Mouse (Mus musculus) fat pad, adult 2 months (tissue): ENCODE measurements around the gene Rapgef5.
A peak's percentile ranks its signal among the peaks of the same experiment; 100 is the strongest.

Experiments
- DNase-seq: peaks from one replicate; pipeline ENCODE4 v3.0.0-alpha.2; 2011; ENCODE audit warnings: low read depth, low spot score; ENCODE audit errors: extremely low read depth

Gene Rapgef5

DNA sequence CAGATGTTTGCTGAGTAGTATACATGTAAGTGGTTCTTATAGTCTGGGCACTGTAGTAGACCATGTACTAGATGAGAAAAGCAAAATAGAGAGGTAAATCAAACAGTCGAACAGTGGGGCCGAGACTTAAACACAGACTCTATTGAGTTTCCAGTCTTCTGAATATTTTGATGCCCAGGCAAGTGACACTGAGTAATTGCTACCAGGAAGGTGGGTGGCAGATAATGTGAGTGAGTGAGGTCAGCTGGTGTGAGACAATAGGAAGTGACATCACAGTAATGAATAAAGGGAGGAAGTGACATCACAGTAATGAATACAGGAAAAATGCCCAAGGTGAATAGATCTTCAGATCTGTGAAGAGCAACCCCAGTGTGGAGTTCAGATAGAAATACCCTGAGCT lies at the start of gene Rapgef5:
Gene Rapgef5, plus strand, starts transcription at position 301 of the 400 bp plus-strand sequence.
- no peak for DNase-seq

DNA sequence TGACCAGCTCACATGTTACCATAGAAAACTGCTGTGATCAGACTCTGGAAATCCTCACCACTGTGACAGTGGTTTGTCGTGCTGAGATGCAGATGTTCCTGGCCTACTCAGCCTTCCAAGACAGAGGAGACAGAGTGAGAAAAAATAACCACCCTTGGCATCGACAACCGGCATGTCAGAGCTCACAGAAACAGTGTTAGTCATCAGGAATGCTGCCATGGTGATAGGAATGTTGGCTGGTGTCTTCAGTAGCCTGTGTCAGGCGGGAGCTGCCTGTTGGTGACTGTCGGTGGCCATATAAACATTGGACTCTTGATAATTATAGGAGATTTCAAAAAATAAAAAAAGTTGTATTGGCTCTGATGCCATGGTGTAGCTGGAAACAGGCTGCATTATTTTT lies 48.0 kb upstream of the Rapgef5 start:
- DNase-seq, result no peak

DNA sequence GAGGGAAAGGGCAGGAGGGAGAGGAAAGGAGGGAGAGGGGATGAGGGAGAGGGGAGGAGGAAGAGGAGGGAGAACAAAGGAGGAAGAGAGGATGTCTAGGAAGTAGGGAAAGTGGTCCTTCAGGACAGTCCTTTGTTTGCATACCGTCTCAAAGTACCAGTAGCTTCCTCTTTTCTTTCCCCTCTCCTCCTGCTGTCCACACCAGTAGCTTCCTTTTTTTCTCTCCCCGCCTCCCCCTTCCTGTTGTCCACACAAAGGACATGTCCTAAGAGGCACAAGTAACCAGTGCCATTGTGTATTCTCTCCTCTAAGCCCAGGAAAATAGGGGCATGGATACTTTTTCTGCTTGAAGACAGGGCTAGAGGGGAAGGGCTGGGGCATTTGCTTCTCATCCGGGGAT lies 37.3 kb upstream of the Rapgef5 start:
- no peak for DNase-seq

DNA sequence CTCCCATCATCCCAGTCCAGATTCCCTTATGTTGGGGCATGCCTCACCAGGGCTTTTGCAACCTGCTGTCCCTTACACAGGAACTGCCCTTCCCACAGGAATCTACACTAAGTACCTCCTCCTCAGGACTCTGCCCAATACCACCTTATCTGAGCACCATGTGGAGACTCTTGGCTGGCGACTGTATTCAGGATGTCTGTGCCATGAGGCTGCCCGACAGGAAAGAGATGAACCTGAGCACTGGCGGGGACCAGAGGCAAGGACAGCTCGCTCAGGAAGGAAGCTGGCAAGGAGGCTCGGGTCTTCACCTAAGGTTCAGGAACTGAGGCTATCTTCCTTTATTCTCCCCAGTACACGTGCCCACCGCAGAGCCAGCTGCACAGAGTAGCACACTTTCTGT lies 36.6 kb upstream of the Rapgef5 start:
- no peak for DNase-seq

DNA sequence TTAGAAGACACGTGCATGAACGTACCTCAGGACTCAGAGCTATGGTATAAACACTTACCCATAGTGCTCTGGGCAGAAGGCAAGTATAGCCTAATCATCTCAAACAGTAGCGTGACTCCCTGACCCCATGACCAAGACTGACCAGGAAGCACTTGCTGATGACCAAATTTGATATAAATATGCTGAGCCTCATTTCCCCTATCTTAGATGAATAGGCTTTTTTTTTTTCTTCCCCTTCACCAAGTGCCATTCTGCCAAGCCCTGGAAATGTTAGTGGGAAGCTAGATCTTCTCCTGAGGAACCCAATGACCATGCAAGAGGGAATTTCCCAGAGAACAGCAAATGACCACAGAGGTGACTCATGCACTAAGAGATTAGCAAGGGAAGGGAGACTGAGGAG lies 35.3 kb upstream of the Rapgef5 start:
- no peak for DNase-seq

DNA sequence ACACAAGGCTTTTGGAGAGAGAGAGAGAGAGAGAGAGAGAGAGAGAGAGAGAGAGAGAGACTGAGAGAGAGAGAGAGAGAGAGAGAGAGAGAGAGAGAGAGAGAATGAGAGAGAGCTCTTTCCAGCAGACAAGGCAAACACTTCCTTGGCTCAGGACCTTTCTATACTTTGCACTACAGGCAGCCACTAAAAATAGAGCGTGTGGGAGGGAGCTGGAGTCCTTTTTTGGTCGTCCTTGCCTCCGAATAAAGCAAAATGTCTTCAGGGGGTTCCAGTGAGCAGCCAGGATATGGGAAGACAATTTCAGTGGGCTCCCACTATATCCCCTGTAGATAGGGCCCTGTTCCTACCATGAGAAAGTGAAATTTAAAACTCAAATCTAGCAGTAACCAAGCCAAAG lies 33.6 kb upstream of the Rapgef5 start:
- DNase-seq, result no peak

DNA sequence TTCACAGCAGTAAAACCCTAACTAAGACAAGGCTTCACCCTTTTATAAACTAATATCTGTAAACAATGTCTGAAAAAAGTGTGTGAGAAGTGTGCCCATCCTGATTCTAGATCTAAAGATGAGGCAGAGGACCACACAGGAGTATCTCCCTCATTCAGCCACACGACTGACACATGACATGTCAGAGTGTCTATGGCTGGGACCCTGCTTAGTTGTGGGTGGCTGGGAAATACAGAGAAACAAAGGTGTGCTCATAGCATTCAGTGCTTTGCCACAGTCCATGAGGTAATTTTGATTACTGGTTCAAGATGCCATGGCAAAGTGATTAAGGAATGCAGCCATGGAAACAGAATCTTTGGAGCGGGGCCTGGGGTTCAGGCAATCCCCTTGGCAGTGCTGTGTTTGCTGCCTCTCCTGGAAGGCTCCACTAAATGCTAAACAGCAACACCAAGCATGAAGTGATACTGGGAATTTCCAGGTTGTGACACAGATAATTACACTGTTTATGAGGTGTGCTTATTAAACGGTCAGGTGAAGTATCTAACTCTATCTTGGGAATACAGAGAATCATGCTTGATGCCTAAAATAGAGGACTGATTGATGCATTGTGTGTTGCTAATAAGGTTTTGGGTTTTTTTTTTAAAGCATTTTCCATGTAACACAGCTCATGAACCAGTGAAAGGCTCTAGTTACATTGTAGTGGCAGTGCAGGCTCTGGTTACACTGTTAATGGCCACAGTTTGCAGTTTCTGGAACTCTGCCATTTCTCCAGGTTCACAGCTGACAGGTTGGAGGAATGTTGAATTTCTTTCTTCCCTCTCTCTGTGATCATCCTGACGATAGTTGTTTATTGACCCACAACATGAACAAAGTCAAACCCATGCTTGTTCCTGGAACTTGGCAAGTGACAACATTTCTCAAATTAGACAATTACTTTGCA lies 29.9 kb upstream of the Rapgef5 start:
- DNase-seq, result no peak

DNA sequence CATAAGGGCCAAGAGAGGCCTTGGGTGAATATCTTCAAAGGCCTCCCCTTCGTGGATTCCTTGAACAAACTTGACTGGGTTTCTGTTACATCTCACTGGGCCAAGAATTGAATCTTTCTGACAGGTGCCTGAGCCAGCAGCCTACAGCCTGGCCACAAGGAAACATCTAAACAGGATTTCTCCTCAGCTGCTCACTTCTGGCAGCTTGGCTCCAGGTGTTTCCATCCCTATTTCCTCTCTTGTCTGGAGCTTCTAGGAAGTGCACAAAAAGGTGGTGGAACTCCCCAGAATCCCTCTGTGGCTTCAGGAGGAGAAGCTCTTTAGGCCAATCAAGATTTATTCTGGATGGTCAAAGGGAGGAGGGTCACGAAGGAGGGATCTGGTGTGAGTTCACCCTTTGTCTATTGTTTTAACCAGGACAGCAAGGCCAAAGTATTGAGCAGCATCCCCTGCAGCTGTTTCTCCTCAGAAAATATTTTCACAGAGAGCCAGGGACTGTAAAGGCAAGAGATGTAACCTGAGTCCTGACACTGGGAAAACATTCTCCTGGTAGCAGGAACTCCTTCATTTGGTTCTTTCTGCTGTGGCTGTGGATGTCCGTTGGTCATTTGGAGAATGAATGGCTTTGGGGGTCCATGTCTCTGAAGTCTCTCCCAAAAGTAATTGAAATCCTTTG lies 19.6 kb upstream of the Rapgef5 start:
- DNase-seq, result no peak

DNA sequence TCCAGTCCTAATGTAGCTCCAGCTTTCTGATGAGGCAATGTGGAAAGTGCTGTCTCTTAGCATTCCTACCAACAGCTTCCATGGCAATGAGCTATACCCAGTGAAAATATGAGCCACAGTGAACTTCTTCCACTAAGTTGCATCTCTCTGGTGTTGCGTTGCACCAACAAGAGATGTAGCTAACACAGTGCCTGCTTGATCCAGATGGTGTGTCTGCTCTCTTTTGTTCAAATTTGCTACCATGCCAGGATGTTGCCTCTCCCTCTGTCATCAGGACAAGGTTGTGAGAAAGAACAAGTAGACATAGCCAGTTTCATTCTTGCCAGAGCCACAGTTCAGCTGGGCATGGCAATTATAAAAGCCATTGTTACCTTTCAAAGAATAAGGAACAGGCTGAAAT lies 18.9 kb upstream of the Rapgef5 start:
- DNase-seq, result no peak

DNA sequence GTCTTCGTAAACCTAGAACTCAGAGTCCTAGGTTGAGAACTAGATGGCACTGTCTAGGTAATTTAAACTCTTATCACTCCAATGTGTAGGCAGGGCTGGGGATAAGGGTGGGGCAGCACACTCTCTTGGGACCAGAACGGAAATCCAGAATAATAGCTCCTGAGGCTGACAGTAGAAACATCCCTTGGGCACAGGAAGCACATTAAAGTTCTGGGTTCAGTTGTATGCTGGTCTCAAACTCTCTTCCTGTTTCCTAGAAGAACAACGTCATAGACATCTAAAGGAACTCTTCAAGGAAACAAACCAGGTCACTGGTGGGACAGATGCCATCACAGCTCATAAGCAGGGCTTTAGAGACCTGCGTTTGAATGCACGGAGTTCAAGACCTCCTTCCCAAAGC lies 17.0 kb upstream of the Rapgef5 start:
- no peak for DNase-seq

DNA sequence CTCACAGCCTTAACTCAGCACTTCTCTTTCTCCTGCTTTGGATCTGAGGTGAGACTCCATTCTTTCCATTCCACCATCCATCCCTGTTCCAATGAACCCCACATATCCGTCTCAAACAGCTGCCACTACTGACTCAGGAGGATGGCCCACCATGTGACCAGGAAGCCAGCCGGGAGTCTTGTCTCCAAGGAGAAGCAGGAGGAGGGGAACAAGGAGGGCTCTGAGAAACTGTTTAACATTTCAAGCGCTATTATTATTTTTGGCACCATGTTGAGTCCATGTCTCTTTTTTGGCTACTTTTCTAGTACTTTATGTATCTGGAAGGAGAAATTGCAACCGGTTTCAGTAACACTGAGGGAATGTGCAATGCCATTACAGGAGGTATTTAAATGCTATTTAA lies 15.1 kb upstream of the Rapgef5 start:
- DNase-seq, result no peak

DNA sequence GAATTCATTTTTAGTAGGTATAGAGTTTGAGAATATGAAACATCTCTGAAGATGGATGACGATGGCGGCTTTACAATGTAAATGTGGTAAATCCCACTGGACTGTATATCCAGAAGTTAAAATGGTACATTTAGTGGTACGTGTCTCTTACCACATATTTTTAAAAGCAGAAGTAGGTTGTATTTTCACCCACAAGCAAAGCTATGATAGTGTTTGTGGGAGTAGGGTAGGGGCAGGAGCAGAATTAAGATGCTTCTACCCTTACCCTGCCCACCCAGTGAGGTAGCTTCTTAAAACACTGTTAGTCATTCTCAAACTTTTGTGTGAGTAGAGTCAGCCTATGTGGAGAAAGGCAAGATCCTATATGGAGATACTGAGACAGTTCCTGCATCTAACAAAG lies 13.4 kb upstream of the Rapgef5 start:
- DNase-seq, result no peak

DNA sequence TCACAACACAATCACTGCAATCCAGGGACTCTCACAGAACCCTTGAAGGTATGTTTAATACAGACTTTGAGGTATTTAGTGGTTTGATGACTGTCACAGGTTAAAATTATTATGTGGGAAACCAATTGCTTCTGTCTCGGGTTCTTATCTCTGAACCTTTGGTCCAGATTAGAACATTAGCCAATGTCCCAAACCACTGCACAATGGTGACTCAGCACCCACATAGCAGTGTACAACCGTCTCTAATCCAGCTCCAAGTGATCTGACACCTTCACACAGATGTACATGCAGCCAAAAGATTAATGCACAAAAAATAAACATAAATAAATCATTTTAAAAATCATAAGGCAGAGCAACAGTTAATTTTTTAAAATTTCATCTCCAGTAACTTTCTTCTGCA lies 11.1 kb upstream of the Rapgef5 start:
- DNase-seq, result no peak

DNA sequence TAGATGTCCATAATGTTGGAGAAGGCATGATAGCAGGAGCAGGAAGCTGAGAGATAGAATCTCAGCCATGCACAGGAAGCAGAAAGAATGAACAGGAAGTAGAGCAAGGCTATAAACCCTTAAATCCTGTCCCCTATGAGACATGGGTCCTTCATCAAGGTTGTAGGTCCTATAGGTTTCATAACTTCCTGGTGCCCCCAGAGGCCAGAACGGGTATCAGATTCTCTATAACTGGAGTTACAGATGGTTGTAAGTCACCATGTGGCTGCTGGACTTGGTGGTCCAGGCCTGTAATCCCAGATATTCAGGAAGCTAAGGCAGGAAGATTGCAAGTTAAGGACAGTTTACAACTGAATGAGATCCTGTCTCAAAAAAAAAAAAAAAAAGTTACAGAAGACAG lies 8.5 kb upstream of the Rapgef5 start:
- DNase-seq, result no peak

DNA sequence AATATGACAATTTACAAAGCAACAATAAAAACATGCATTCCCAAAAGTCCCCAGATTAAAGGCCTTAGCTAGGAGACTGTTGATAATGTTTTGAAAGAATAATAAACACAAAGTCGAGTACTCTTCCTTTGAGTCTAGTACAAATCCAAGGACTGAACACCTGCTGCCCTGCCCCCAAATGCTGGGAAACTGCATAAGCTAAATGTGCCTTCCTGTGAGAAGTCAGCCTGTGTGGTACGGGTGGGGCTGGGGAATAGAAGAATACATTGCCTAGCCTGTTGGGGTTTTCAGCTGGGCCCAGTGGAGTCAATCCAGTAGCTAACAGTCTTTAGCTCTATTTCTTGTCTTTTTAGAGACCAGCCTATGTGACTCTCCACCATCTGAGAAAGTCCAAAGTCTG lies 6.4 kb upstream of the Rapgef5 start:
- DNase-seq, result no peak

DNA sequence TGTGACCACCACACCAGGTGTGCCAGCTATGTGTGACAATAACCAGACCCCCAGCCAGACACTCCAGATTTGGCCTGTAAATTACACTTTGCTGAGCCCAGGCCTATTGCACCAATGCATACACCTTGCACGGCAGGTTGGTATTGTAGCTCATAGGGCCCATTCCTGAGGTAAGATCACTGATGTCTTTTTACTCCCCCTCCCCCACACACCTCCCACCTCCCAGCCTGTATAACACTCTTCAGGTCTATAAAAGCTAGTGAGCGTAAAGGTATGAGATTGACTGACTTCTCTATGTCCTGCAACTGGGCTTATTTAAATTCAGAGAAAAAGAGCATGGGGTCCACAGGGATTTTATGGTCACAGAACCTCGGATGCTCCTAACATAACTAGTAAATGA lies 3.8 kb upstream of the Rapgef5 start:
- no peak for DNase-seq

DNA sequence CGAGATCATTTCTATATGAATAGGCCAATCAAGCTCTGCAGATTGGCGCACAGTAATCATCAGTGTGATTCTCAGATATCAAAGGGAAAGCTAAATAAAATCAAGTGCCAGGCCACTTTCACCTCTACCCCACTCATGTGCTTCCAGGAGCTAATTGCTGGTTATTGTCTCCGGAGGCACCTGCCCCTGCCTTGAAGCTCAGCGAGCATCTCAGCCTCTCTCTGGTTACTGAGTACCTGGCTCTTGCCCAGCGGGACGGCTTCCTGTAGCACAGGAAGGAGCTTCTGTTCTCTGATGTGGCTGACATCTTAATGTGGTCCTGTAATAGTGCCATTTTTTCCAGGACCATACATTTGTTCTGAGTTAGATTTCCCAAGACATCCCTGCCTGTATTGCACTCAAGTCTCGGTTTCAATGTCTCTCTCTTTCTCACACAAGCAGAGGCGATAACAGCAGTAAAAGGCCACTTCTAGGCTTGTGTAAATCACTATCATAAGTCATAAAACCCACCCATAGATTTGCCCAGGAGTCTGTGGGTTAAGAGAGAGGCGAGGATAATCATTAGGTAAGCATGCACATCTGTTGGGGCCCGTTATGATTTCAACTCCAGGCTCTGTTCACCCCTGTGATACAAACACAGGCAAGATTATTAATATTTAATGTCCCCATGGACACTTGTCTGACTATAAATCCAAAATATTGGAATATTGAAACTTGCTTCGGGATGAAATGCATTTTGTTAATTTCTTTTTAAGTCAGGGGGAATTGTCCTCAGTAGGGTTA lies 2.9 kb upstream of the Rapgef5 start:
- no peak for DNase-seq

DNA sequence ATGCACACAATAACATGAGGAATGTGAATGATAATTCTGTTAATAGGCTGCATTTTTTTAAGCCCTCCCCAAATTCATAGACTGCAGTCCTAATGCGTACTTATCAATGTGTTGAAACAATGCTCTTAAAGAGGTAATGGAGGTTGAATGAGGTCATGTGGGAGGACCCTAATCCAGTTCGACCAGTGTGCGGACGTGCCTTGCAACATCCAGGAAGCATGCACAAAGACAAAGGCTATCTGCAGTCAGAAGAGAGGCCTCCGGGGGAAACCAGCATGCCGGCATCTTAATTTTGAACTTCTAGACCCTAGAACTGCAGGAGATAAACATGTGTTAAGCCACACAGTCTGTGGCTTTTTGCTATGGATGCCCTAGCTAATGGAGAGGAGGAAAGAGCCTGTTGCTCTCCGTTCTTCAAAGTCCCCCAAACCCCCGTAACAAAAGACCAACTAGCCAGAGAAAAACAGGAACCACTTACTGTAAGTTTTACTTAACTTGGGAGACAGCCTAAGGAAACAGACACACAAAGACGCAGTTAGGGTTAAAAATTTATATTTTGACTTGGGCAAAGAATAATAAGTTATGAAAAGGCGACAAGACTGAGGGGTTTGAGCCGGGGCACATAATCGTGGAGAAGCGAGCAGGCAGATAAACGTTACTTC lies 1.1 kb downstream of the Rapgef5 start:
- DNase-seq, result peak; percentile 66

DNA sequence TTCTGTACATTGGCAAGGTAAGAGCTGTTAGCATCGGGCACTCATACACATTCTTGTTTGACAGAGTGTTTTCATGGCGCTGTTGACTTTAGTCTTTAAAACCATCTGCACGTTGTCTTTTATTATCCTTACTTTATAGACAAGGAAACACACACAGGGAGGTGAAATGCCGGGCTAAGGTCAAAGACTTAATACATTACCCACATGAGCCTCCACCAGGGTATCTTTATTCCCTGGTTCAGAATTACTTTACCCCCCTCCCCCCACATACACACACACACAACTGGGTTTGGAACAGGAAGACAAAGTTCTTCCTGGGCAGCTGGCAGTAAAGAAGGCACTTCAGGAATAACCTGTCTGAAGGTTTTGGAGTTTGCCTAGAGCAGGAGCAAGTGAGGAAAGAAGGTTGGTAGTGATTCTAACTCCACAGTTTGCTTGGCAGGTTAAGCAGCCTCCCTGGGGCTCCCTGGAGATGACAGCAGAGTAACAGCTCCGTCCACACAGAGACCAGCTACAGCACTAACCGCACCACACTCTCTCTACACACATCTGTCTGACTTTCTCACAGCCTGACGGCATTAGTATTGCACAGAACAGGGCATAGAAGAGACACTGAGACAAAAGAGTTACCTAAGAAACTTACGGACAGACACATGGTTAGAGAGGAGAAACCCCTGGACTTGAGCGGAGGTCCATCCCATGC lies 8.2 kb downstream of the Rapgef5 start:
- DNase-seq, result peak; percentile 80

DNA sequence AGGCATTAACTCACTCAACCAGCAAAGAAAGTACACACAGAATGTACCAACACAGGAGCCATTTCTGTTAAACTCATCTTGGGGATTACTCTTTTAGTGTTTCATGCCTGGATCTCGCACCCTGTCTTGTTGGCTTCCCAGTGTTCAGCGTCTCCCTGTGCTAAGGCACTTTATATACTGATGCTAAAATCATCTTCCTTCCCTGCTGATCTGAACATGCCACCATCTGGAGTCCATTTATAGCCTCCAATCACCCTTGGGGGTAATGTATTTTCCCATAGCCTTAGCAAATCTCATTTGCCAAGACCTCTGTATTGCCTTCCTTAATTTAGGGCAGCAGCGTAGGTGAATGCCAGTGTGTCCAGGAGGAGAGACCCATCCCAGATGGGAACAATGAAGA lies 11.6 kb downstream of the Rapgef5 start:
- DNase-seq, result no peak
